Mouse (Mus musculus) embryonic facial prominence, embryonic 12.5 days (tissue): ENCODE results near the gene Arhgef18. TPM values are rescaled to one million over a fixed set of nuclear protein-coding genes. Genes with fewer than 3 reads are reported as not detected.

ENCODE experiments used
- ATAC-seq: fragments of 200-750 bp; cut with Nextera tagmentation; 2 replicates; pipeline ENCODE4 v1.8.0; 2017; ENCODE audit not compliant: insufficient number of reproducible peaks, insufficient read depth, low FRiP score, low TSS enrichment
- H3K27ac ChIP-seq: fragments of 300-500 bp; sonication (generic); 2 replicates; pipeline ENCODE4 v1.5.1; 2016; ENCODE audit warnings: mild to moderate bottlenecking
- H3K27me3 ChIP-seq: fragments of 300-500 bp; sonication (generic); 2 replicates; pipeline ENCODE4 v1.6.1; 2016; ENCODE audit warnings: mild to moderate bottlenecking, moderate library complexity
- H3K36me3 ChIP-seq: fragments of 300-500 bp; sonication (generic); 2 replicates; pipeline ENCODE4 v1.6.1; 2016; ENCODE audit warnings: mild to moderate bottlenecking
- H3K4me1 ChIP-seq: fragments of 300-500 bp; sonication (generic); 2 replicates; pipeline ENCODE4 v1.6.1; 2016
- H3K4me2 ChIP-seq: fragments of 300-500 bp; sonication (generic); replicated peaks from 2 replicates; pipeline ENCODE4 v1.6.1; 2016; ENCODE audit warnings: mild to moderate bottlenecking, moderate library complexity
- H3K4me3 ChIP-seq: fragments of 300-500 bp; sonication (generic); 2 replicates; pipeline ENCODE4 v1.5.1; 2016; ENCODE audit warnings: mild to moderate bottlenecking
- H3K9ac ChIP-seq: fragments of 300-500 bp; sonication (generic); 2 replicates; pipeline ENCODE4 v1.6.1; 2016; ENCODE audit warnings: mild to moderate bottlenecking, moderate library complexity
- H3K9me3 ChIP-seq: fragments of 300-500 bp; sonication (generic); 2 replicates; pipeline ENCODE4 v1.6.1; 2016; ENCODE audit warnings: mild to moderate bottlenecking, moderate library complexity
- WGBS: fragments of 180-500 bp; shearing (Covaris S2); methylation state at CpG from one replicate; pipeline ENCODE4 v1.1.7; 2016; 5-methylcytosine and 5-hydroxymethylcytosine counted together
- polyA plus RNA-seq: library from polyadenylated mRNA; unstranded; fragments of >200 nt; fragmentation: Nextera tagmentation; extraction: Ambion mirVana; gene quantifications from 2 replicates; pipeline ENCODE4 v1.2.1, GENCODE M21; 2016

The Arhgef18 gene
- polyA plus RNA-seq, 1 experiment from 2014 or later, result 13.0 TPM

DNA sequence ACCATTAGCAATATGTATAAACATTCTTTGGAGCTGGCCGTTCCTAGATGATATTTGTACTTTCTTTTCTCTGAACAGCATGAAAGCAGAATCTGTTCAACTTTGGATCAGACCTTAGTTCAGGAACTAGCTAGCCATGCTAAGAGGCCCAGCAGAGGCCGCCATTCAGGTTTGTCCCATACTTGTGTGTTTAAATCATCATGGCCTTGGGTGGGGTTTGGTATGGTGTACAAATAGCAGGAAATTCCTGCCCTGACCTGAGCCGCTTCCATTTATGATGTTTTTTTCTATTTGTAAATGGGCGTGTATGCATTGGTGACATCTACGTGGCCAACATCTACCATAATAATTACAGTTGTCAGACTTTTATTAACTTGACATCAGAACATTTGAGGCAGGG lies 32.4 kb downstream of the Arhgef18 start:
- H3K36me3 ChIP-seq, result peaks cover 10% of the 10 kb centered on the region
- no peak overlapping the region for H3K9ac ChIP-seq
- no peaks in the 10 kb centered on the region for H3K9me3 ChIP-seq
- no peak overlapping the region for H3K4me2 ChIP-seq
- 95% methylated on average over 5 of the region's 5 CpGs for WGBS
- H3K4me1 ChIP-seq, result 0 out of 2 replicates have a peak, but pooled peaks cover 2% of the 10 kb centered on the region
- no peak overlapping the region for H3K27ac ChIP-seq
- no peak for ATAC-seq
- H3K4me3 ChIP-seq, result no peak overlapping the region
- H3K27me3 ChIP-seq, result no peaks in the 10 kb centered on the region

DNA sequence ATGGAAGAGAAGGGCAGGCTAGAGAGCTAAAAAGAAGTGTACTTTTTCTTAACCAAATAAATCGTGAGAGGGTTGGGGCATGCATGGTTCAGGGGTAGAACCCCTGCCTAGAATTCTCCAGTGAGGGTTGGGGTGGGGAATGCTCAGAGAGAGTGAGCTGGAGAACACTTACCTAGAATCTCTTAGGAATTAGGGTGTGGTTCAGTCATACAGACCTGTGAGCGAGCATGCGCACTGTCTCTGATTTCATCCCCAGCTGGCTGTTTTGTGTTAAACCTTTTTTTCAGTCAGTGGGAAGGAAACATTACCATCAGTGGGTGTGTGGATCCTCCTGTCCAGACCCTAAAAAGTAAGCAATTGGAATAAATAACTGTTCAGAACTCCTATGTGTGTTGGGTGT lies 33.4 kb downstream of the Arhgef18 start:
- ATAC-seq, result no peak
- H3K4me2 ChIP-seq, result no peak overlapping the region
- H3K4me1 ChIP-seq, result no peaks in the 10 kb centered on the region
- H3K9me3 ChIP-seq, result no peaks in the 10 kb centered on the region
- no peak overlapping the region for H3K9ac ChIP-seq
- no peak overlapping the region for H3K27ac ChIP-seq
- H3K4me3 ChIP-seq, result no peak overlapping the region
- WGBS, result 83% methylated on average over 3 of the region's 3 CpGs
- peaks cover 11% of the 10 kb centered on the region for H3K36me3 ChIP-seq
- no peaks in the 10 kb centered on the region for H3K27me3 ChIP-seq

- ATAC-seq, result no peak
- 73% methylated on average over 2 of the region's 2 CpGs for WGBS
- Histone ChIP-seq H3K9me3 (no peaks in the 10 kb centered on the region), H3K4me1 (no peaks in the 10 kb centered on the region), H3K36me3 (peaks cover 24% of the 10 kb centered on the region), H3K27ac (no peak overlapping the region), H3K9ac (no peak overlapping the region), H3K4me3 (no peak overlapping the region), H3K27me3 (no peaks in the 10 kb centered on the region), H3K4me2 (no peak overlapping the region)
Measured at GRCm38 (mm10) chr8:3428426-3428825, 35.6 kb downstream of the Arhgef18 start.

DNA sequence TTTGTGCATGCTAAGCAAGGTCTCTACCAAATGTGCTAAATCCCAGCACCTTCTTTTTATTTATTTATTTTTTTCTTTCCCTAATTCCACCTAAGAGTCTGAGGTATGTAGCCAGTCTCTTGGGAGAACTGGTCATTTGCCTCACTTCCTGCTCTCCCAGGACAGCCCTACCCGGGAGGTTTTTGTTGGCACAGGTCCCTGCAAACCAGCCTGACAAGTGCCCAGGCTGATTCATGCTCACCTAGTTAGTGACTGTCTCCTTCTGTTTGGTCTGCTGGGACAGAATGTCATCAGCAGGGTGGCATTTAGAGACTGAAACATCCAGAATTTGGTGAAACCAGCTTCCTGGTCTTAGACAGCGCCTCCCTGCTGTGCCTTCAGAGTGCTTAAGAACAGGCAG lies 37.2 kb downstream of the Arhgef18 start:
- no peaks in the 10 kb centered on the region for H3K9me3 ChIP-seq
- no peaks in the 10 kb centered on the region for H3K4me1 ChIP-seq
- WGBS, result 74% methylated on average over 2 of the region's 2 CpGs
- H3K27ac ChIP-seq, result no peak overlapping the region
- no peak overlapping the region for H3K4me2 ChIP-seq
- H3K36me3 ChIP-seq, result peaks cover 37% of the 10 kb centered on the region
- H3K9ac ChIP-seq, result no peak overlapping the region
- no peak for ATAC-seq
- H3K27me3 ChIP-seq, result no peaks in the 10 kb centered on the region
- H3K4me3 ChIP-seq, result no peak overlapping the region

- H3K36me3 ChIP-seq, result peaks cover 44% of the 10 kb centered on the region
- 80% methylated on average over 3 of the region's 3 CpGs for WGBS
- ATAC-seq, result no peak
- no peaks in the 10 kb centered on the region for H3K4me1 ChIP-seq
- no peak overlapping the region for H3K9ac ChIP-seq
- no peaks in the 10 kb centered on the region for H3K9me3 ChIP-seq
- H3K4me3 ChIP-seq, result no peak overlapping the region
- H3K4me2 ChIP-seq, result no peak overlapping the region
- H3K27ac ChIP-seq, result no peak overlapping the region
- no peaks in the 10 kb centered on the region for H3K27me3 ChIP-seq
Measured at GRCm38 (mm10) chr8:3431113-3431512, 38.3 kb downstream of the Arhgef18 start.

DNA sequence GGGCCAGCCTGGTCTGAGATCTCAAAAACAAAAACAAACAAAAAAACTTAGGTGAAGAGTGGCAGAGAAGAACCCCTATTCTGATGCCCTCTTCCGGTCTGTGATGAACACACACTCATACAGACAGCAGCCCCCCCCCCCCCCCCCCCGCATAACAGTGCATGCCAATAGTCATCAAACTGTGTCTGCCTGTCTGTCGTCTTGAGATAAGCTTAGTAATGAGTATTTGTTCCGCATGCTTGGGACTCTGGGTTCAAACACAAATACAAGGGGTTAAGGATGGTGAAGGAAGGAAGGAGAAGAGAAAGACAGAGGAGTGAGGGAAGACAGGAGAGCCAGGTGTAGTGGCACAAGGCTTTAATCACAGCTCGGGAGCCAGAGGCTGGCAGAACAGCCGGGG lies 43.7 kb downstream of the Arhgef18 start:
- no peak overlapping the region for H3K4me3 ChIP-seq

DNA sequence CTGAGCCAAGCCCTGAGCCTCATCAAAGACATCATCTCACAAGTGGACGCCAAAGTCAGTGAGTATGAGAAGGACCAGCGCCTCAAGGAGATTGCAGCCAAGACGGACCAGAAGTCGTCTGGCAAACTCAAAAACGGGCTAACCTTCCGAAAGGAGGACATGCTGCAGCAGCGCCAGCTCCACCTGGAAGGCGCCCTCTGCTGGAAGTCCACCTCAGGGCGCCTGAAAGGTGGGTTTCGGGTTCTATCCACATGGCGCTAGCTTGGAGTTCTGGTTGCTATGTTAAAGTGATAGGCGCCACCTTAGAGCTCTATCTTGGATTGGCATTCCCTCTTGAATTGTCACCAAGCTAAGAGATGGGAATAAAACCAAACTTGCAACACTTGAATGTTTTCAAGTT lies 46.7 kb downstream of the Arhgef18 start:
- Histone ChIP-seq H3K27me3 (no peaks in the 10 kb centered on the region), H3K9me3 (no peaks in the 10 kb centered on the region), H3K4me1 (no peaks in the 10 kb centered on the region), H3K4me3 (no peak overlapping the region), H3K9ac (no peak overlapping the region), H3K4me2 (no peak overlapping the region), H3K36me3 (peaks cover 59% of the 10 kb centered on the region), H3K27ac (no peak overlapping the region)
- WGBS, result 76% methylated on average over 12 of the region's 12 CpGs
- no peak for ATAC-seq

More for the DNA sequence above, 43.7 kb downstream of the Arhgef18 start:
- Histone ChIP-seq H3K4me1 (no peaks in the 10 kb centered on the region), H3K4me2 (no peak overlapping the region), H3K27me3 (no peaks in the 10 kb centered on the region), H3K36me3 (peaks cover 80% of the 10 kb centered on the region), H3K9me3 (no peaks in the 10 kb centered on the region), H3K9ac (no peak overlapping the region), H3K27ac (no peak overlapping the region)
- WGBS, result 77% methylated on average over 6 of the region's 6 CpGs
- ATAC-seq, result no peak

DNA sequence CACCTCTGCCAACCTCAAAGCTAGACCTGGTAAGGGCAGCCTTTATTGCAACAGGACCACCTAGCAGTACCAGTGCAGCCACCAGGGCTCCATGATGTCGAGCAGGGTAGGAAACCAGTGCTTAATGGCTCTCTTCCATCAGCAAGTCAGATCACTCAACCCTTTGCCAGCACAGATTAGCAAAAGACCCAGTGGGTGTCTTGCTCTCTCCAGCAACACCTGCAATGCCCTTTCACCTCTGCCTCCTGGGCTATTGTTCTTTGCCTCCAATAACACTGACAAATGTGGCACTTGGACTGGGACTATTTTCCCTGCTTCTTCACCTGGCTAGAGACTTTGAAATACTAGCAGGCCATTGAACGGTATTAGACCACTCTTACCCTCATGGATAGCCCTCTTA lies 56.4 kb downstream of the Arhgef18 start:
- no peaks in the 10 kb centered on the region for H3K4me1 ChIP-seq
- H3K4me2 ChIP-seq, result no peak overlapping the region
- peaks cover 88% of the 10 kb centered on the region for H3K36me3 ChIP-seq
- H3K27me3 ChIP-seq, result no peaks in the 10 kb centered on the region
- H3K4me3 ChIP-seq, result no peak overlapping the region
- no peak for ATAC-seq
- 82% methylated on average over 2 of the region's 2 CpGs for WGBS
- no peaks in the 10 kb centered on the region for H3K9me3 ChIP-seq
- H3K9ac ChIP-seq, result no peak overlapping the region
- H3K27ac ChIP-seq, result no peak overlapping the region

DNA sequence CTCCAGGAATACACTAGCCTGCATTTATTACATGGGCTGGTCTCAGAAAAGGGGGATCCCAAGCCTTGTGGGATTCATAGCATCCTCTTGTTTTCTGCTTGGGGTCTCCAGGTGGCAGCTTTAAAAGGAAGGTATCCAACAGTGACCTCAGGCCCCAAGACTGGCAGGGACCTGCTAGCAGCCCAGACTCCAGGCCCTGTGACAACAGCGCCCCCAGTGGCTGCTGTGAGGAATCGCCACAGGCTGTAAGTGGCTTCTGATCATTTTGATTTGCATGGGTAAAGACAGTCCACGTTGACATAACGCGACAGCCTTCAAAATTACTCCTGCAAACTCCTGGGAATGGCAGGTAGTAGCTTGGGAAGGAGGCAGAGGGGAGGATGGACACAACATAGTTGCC lies 57.9 kb downstream of the Arhgef18 start:
- H3K36me3 ChIP-seq, result peaks cover 94% of the 10 kb centered on the region
- H3K4me1 ChIP-seq, result no peaks in the 10 kb centered on the region
- ATAC-seq, result no peak
- H3K4me2 ChIP-seq, result no peak overlapping the region
- no peaks in the 10 kb centered on the region for H3K9me3 ChIP-seq
- no peak overlapping the region for H3K4me3 ChIP-seq
- no peak overlapping the region for H3K27ac ChIP-seq
- no peaks in the 10 kb centered on the region for H3K27me3 ChIP-seq
- no peak overlapping the region for H3K9ac ChIP-seq
- WGBS, result 29% methylated on average over 5 of the region's 5 CpGs

DNA sequence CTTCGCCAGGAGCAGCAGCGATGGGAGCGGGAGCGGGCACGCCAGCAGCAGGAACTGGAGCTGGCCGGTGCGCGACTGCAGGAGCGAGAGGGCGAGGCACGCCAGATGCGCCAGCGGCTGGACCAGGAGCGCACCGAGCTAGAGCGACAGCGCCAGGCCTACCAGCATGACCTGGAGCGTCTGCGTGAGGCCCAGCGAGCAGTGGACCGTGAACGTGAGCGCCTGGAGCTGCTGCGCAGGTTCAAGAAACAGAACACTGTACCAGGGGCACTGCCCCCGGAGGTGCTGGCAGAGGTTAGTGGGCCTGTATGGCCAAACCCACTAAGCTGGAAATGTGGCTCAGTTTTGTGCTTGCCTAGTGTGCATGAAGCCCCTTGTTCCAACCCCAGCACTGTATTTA lies 59.2 kb downstream of the Arhgef18 start:
- Histone ChIP-seq H3K9me3 (no peaks in the 10 kb centered on the region), H3K4me1 (no peaks in the 10 kb centered on the region), H3K36me3 (peaks cover 96% of the 10 kb centered on the region), H3K4me2 (no peak overlapping the region), H3K9ac (no peak overlapping the region), H3K27ac (no peak overlapping the region), H3K27me3 (no peaks in the 10 kb centered on the region), H3K4me3 (no peak overlapping the region)
- no peak for ATAC-seq
- WGBS, result 96% methylated on average over 25 of the region's 25 CpGs

DNA sequence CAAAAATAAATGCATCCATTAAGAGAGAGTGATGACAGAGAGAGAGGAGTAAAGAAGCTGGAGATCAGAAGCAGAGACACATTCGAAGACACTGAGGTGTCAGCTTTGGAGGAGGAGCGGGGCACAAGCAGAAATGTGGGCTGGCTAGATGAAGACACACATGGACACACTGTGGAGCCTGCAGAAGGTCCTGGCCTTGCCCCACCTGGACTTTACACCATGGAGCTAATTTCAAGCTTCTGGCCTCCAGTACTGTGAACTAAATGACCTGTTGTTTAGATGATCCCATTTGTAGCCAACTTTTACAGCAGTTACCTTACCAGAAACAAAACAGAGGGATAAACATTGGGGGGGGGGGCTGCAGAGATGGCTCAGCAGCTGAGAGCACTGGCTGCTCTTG lies 70.4 kb downstream of the Arhgef18 start:
- H3K4me3 ChIP-seq, result no peak overlapping the region
- H3K4me1 ChIP-seq, result peaks cover 6% of the 10 kb centered on the region; the same call in 1 of the 2 replicates
- H3K27ac ChIP-seq, result no peak overlapping the region
- H3K27me3 ChIP-seq, result no peaks in the 10 kb centered on the region
- 0 out of 2 replicates have a peak, but pooled peaks cover 1% of the 10 kb centered on the region for H3K36me3 ChIP-seq
- ATAC-seq, result no peak
- H3K4me2 ChIP-seq, result no peak overlapping the region
- no peaks in the 10 kb centered on the region for H3K9me3 ChIP-seq
- 87% methylated on average over 2 of the region's 2 CpGs for WGBS
- no peak overlapping the region for H3K9ac ChIP-seq

DNA sequence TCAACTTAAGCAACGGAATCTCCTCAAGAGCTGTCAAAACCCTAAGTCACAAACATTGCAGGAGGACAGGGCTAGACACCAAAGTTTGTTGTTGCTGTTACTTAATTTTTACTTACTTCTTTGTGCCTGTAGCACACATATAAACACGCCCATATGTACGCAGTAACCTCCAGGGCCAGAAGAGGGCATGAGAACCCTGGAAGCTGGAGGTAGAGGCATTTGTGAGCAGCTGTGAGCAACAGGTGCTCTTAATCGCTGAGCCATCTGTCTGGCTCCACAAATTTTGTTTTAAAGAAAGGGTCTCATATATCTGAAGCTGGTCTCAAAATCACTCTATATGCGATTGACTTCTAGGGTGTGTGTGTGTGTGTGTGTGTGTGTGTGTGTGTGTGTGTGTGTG lies 71.5 kb downstream of the Arhgef18 start:
- no peak overlapping the region for H3K27ac ChIP-seq
- H3K9ac ChIP-seq, result no peak overlapping the region
- ATAC-seq, result no peak

More for the DNA sequence above, 71.5 kb downstream of the Arhgef18 start:
- no peaks in the 10 kb centered on the region for H3K27me3 ChIP-seq
- no peak overlapping the region for H3K4me2 ChIP-seq
- H3K4me1 ChIP-seq, result peaks cover 6% of the 10 kb centered on the region; the same call in 1 of the 2 replicates
- H3K36me3 ChIP-seq, result no peaks in the 10 kb centered on the region
- H3K4me3 ChIP-seq, result no peak overlapping the region
- no peaks in the 10 kb centered on the region for H3K9me3 ChIP-seq
- WGBS, result 40% methylated on average over 5 of the region's 5 CpGs
